Mouse (Mus musculus): ENCODE measurements around the gene Ino80b. TPM values are rescaled to one million over a fixed set of nuclear protein-coding genes. Genes with fewer than 3 reads are reported as not detected.
A peak's percentile ranks its signal among the peaks of the same experiment; 100 is the strongest.

Ino80b gene
- total and polyA plus RNA-seq, 3 experiments = 14.9 to 30.4 (median 26.1) TPM

GRCm38 (mm10) chr6:83101316-83101687 lies 23.9 kb downstream of the Ino80b start, which contains the start of the genes Ccdc142 and Gm42688 (continued):
- TF ChIP-seq TCF12 (IDR thresholded peaks at IDR 0.05; ENCODE audit: low read depth, low read length) = peak; percentile 57
- TF ChIP-seq GABPA (IDR thresholded peaks at IDR 0.05; ENCODE audit: insufficient replicate concordance, low read depth, low read length) = no peak; the same call in 1 of the 2 replicates
- TF ChIP-seq MYC (IDR thresholded peaks at IDR 0.05; ENCODE audit: low read depth, low read length) = peak; percentile 63; the same call in 1 of the 2 replicates
- peak; percentile 65; the same call in 1 of the 2 replicates for TF ChIP-seq NELFE (IDR thresholded peaks at IDR 0.05; ENCODE audit: low read depth, low read length)
- peak; percentile 88 for TF ChIP-seq ELF1 (IDR thresholded peaks at IDR 0.05; ENCODE audit: low read depth, low read length)
- no peak for TF ChIP-seq JUN (IDR thresholded peaks at IDR 0.05; ENCODE audit: insufficient read depth, low read depth, low read length)
- no peak for TF ChIP-seq ZKSCAN1 (IDR thresholded peaks at IDR 0.05; ENCODE audit: borderline replicate concordance, low read depth, low read length)
- TF ChIP-seq SIN3A (IDR thresholded peaks at IDR 0.05; ENCODE audit: low read length) = peak; percentile 68
- no peak for TF ChIP-seq UBTF (IDR thresholded peaks at IDR 0.05; ENCODE audit: low read depth, low read length)
- TF ChIP-seq PAX5 (IDR thresholded peaks at IDR 0.05; ENCODE audit: low read length) = no peak
- TF ChIP-seq MXI1 (IDR thresholded peaks at IDR 0.05; ENCODE audit: low read depth, low read length) = peak; percentile 82
- 0 out of 2 replicates have a peak, but pooled peaks have one; percentile 7 for TF ChIP-seq MAZ (IDR thresholded peaks at IDR 0.05; ENCODE audit: low read depth, low read length)

GRCm38 (mm10) chr6:83098411-83098810 lies 26.8 kb downstream of the Ino80b start:
- Histone ChIP-seq H3K4me1 (ENCODE audit: control insufficient read depth in 1 of 2, insufficient read depth in 2 of 2) (peaks cover 8 to 22% of the 10 kb centered on the region in 2 experiments), H3K27me3 (replicated peaks) (peaks cover 10% of the 10 kb centered on the region), H3K79me2 (replicated peaks; ENCODE audit: control insufficient read depth, extremely low read depth, insufficient read depth, poor library complexity, severe bottlenecking) (no peaks in the 10 kb centered on the region), H3K4me2 (ENCODE audit: insufficient read depth, low read depth, poor library complexity, severe bottlenecking) (no peak overlapping the region), H3K9me3 (replicated peaks; ENCODE audit: low read length) (peaks cover 6% of the 10 kb centered on the region), H3K9ac (ENCODE audit: insufficient read depth, low read depth) (no peak overlapping the region), H3K36me3 (replicated peaks in 1 of 2; ENCODE audit: control insufficient read depth in 1 of 2, insufficient read depth in 1 of 2, low read length in 1 of 2) (peaks cover 0 to 6% of the 10 kb centered on the region in 2 experiments), H3K27ac (ENCODE audit: insufficient read depth, low read depth) (no peak overlapping the region), H3K4me3 (replicated peaks in 1 of 3; ENCODE audit: low read depth in 2 of 3, low read length in 2 of 3, poor library complexity in 1 of 3) (no peak overlapping the region)
- in situ Hi-C loops (cut with MboI; ENCODE audit: low pct_ligation_motif_present, low pct_unique_long_range_greater_than_20kb, low sequenced_read_pairs) = no loop called here
- dilution Hi-C loops (cut with MboI; ENCODE audit: extremely low pct_ligation_motif_present, extremely low pct_unique_long_range_greater_than_20kb, low sequenced_read_pairs) = no loop called here
- no peak for TF ChIP-seq CTCF (conservative IDR thresholded peaks at IDR 0.05 in 1 of 2, IDR thresholded peaks at IDR 0.05 in 1 of 2; ENCODE audit: low read depth in 2 of 2, low read length in 2 of 2)
- no peak for TF ChIP-seq ZMIZ1 (IDR thresholded peaks at IDR 0.05; ENCODE audit: low read depth, low read length)
- TF ChIP-seq RCOR1 (conservative IDR thresholded peaks at IDR 0.05; ENCODE audit: low read depth, low read length) = no peak
- DNase-seq (ENCODE audit: extremely low read depth) = no peak

- Histone ChIP-seq H3K27ac (ENCODE audit: insufficient read depth, low read depth) (no peak overlapping the region), H3K27me3 (replicated peaks) (peaks cover 13% of the 10 kb centered on the region), H3K4me3 (replicated peaks in 1 of 3; ENCODE audit: low read depth in 2 of 3, low read length in 2 of 3, poor library complexity in 1 of 3) (no peak overlapping the region), H3K9ac (ENCODE audit: insufficient read depth, low read depth) (no peak overlapping the region), H3K36me3 (replicated peaks in 1 of 2; ENCODE audit: control insufficient read depth in 1 of 2, insufficient read depth in 1 of 2, low read length in 1 of 2) (no peaks in the 10 kb centered on the region), H3K4me1 (ENCODE audit: control insufficient read depth in 1 of 2, insufficient read depth in 2 of 2) (peaks cover 3 to 6% of the 10 kb centered on the region in 2 experiments; a peak in 3 of 4 replicates), H3K79me2 (replicated peaks; ENCODE audit: control insufficient read depth, extremely low read depth, insufficient read depth, poor library complexity, severe bottlenecking) (no peaks in the 10 kb centered on the region), H3K4me2 (ENCODE audit: insufficient read depth, low read depth, poor library complexity, severe bottlenecking) (no peak overlapping the region), H3K9me3 (replicated peaks; ENCODE audit: low read length) (peaks cover 6% of the 10 kb centered on the region)
- no peak for TF ChIP-seq MAFK (IDR thresholded peaks at IDR 0.05; ENCODE audit: insufficient replicate concordance, low read length)
- TF ChIP-seq RCOR1 (conservative IDR thresholded peaks at IDR 0.05; ENCODE audit: low read depth, low read length) = no peak
- no peak for DNase-seq (ENCODE audit: extremely low read depth)
- in situ Hi-C loops (cut with MboI; ENCODE audit: low pct_ligation_motif_present, low pct_unique_long_range_greater_than_20kb, low sequenced_read_pairs) = no loop called here
- dilution Hi-C loops (cut with MboI; ENCODE audit: extremely low pct_ligation_motif_present, extremely low pct_unique_long_range_greater_than_20kb, low sequenced_read_pairs) = no loop called here
Observed at GRCm38 (mm10) chr6:83095968-83096367, 29.3 kb downstream of the Ino80b start.

Measured in CH12.LX (cell line).